Mouse (Mus musculus): ENCODE measurements at regions not wholly inside any gene's neighbourhood (a gene's known extent, or its start where the extent isn't known, plus 50 kb on each side); places are given as distances from the start of the nearest gene placed in this dataset.

DNA sequence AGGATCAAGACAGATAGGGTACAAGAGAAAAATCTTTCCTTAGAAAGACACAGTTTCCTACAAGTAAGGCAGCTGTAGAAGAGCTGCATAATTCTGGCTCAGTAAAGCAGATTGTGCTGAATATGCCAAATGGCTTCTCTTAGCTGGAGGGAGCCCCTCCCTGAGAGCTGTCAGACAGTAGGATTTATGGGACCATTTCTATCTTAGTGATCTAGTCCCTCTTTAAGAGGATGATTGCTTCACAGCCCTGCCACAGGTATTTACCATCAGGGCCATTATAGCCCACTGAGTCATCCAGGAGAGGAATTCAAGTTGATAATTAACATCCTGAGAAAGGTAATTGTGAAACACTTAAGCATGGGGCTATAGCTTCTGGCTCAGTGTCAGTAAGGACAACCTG is 101.5 kb upstream of the Cypt1 start:
- no peak overlapping the region for H3K4me3 ChIP-seq (replicated peaks; ENCODE audit: low read depth, low read length)
- H3K27me3 ChIP-seq (ENCODE audit: control insufficient read depth, insufficient read depth, low read length), result no peaks in the 10 kb centered on the region
- H3K27ac ChIP-seq (replicated peaks; ENCODE audit: low read depth, low read length), result no peak overlapping the region
- ATAC-seq (ENCODE audit: low FRiP score, low TSS enrichment), result no peak
- no peaks in the 10 kb centered on the region for H3K4me1 ChIP-seq (ENCODE audit: control insufficient read depth, insufficient read depth, low read length)
- H3K9me3 ChIP-seq (ENCODE audit: control insufficient read depth, low read length), result no peaks in the 10 kb centered on the region
- no peak for DNase-seq
- H3K36me3 ChIP-seq (ENCODE audit: control insufficient read depth, insufficient read depth, low read length), result no peaks in the 10 kb centered on the region
- no peak overlapping the region for H3K9ac ChIP-seq (replicated peaks; ENCODE audit: low read length)
- no peak overlapping the region for H3K4me2 ChIP-seq (ENCODE audit: low read length)

DNA sequence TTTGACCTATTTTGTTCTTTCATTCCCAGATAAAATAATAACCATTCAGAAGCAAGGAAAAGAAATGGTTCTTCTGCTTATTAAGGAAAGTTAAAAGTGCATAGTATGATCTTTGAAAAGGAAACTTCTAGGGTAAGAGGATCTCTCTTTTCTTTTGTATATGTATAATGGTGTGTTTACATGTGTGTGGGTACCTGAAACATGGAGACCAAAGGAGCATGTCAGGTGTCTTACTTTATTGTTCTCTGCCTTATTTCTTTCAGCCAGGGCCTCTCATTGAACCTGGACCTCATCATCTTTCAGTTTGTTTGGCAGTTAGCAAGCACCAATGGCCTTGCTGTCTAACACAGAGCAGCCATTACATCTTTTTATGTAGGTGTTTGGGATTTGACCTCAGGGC is 101.0 kb upstream of the Cypt1 start:
- Histone ChIP-seq H3K4me1 (ENCODE audit: control insufficient read depth, insufficient read depth, low read length) (no peaks in the 10 kb centered on the region), H3K4me3 (replicated peaks; ENCODE audit: low read depth, low read length) (no peak overlapping the region), H3K9ac (replicated peaks; ENCODE audit: low read length) (no peak overlapping the region), H3K9me3 (ENCODE audit: control insufficient read depth, low read length) (no peaks in the 10 kb centered on the region), H3K27ac (replicated peaks; ENCODE audit: low read depth, low read length) (no peak overlapping the region), H3K36me3 (ENCODE audit: control insufficient read depth, insufficient read depth, low read length) (no peaks in the 10 kb centered on the region), H3K27me3 (ENCODE audit: control insufficient read depth, insufficient read depth, low read length) (no peaks in the 10 kb centered on the region), H3K4me2 (ENCODE audit: low read length) (no peak overlapping the region)
- DNase-seq, result no peak
- ATAC-seq (ENCODE audit: low FRiP score, low TSS enrichment), result no peak

DNA sequence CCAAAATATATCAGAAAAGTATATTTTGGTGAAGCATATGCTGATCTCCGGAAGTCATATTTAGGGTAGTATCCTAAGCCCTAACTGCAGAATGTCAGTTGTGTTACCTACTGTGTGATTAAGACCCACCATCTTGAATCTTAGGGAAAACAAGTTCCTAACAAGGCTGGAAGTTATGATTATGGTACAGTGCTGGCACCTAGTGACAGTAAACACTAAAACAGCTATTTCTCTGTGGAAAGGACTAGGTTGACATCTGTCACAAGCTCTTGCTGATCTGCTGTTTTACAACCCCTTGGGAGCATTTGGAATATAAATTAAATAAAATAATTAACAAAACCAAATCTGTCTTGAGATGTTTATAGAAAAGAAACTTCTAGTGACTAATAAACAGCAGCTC is 84.6 kb upstream of the Cypt1 start:
- 85% methylated on average over 1 of the region's 1 CpGs for WGBS
- Histone ChIP-seq H3K36me3 (ENCODE audit: control insufficient read depth, insufficient read depth, low read length) (no peaks in the 10 kb centered on the region), H3K27me3 (ENCODE audit: control insufficient read depth, insufficient read depth, low read length) (no peaks in the 10 kb centered on the region), H3K4me3 (replicated peaks; ENCODE audit: low read depth, low read length) (no peak overlapping the region), H3K27ac (replicated peaks; ENCODE audit: low read depth, low read length) (no peak overlapping the region), H3K4me1 (ENCODE audit: control insufficient read depth, insufficient read depth, low read length) (no peaks in the 10 kb centered on the region), H3K9ac (replicated peaks; ENCODE audit: low read length) (no peak overlapping the region), H3K9me3 (ENCODE audit: control insufficient read depth, low read length) (no peaks in the 10 kb centered on the region), H3K4me2 (ENCODE audit: low read length) (no peak overlapping the region)
- no peak for ATAC-seq (ENCODE audit: low FRiP score, low TSS enrichment)
- peak; percentile 49 for DNase-seq

DNA sequence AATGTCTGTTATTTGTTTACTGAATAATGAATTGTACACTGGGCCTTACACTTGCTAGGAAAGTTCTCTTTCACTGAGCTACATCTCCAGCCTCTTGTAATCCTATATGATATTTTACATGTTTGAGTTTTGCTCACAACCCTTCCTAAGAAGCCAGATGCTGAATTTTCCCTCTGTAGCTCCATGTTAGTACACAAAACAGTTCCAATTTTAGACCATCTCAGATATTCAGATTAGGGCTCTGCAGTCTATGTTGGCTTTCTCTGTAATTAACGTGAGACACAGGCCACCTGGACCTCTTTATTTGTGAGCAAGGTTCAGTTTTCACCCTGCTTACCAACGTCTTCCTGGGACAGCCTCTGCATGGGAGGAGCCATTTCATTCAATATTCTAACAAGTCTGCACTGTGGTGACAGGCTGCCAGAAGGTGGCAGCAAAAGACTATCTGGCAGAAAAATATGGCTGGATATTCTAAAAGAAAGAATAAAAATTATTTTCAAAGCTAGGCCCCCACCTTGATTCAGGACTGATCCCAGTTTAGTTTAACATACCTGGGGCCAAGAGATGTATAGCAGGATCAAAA is 72.1 kb upstream of the Cypt1 start:
- no peak overlapping the region for H3K27ac ChIP-seq (replicated peaks; ENCODE audit: low read depth, low read length)
- DNase-seq (peak; percentile 82), ATAC-seq (ENCODE audit: low FRiP score, low TSS enrichment) (no peak; the same call in 1 of the 2 replicates)
- H3K36me3 ChIP-seq (ENCODE audit: control insufficient read depth, insufficient read depth, low read length), result no peaks in the 10 kb centered on the region
- H3K4me1 ChIP-seq (ENCODE audit: control insufficient read depth, insufficient read depth, low read length), result no peaks in the 10 kb centered on the region
- no peaks in the 10 kb centered on the region for H3K27me3 ChIP-seq (ENCODE audit: control insufficient read depth, insufficient read depth, low read length)
- WGBS, result 5% methylated on average over 2 of the region's 2 CpGs
- H3K4me2 ChIP-seq (ENCODE audit: low read length), result peak overlapping the region; percentile 22; the same call in 1 of the 2 replicates
- H3K9me3 ChIP-seq (ENCODE audit: control insufficient read depth, low read length), result no peaks in the 10 kb centered on the region
- H3K9ac ChIP-seq (replicated peaks; ENCODE audit: low read length), result no peak overlapping the region
- no peak overlapping the region for H3K4me3 ChIP-seq (replicated peaks; ENCODE audit: low read depth, low read length)

Measured in midbrain, embryonic 14.5 days (tissue).